Mouse (Mus musculus): ENCODE data around the gene Slc25a19. TPM values are rescaled to one million over a fixed set of nuclear protein-coding genes. Genes with fewer than 3 reads are reported as not detected.

The Slc25a19 gene
- total and polyA plus RNA-seq, 2 experiments from 2014 or later = 34.3 to 51.7 TPM

- ATAC-seq = no peak
- 54% methylated on average over 14 of the region's 14 CpGs for WGBS
- no peak for TF ChIP-seq CTCF (IDR thresholded peaks at IDR 0.05; ENCODE audit: low read depth)
- no peaks in the 10 kb centered on the region for H3K9me3 ChIP-seq (ENCODE audit: low read length)
- H3K27me3 ChIP-seq (ENCODE audit: insufficient read depth, low read length) = no peaks in the 10 kb centered on the region
- no peak overlapping the region for H3K9ac ChIP-seq
- peaks cover 23% of the 10 kb centered on the region for H3K36me3 ChIP-seq (ENCODE audit: insufficient read depth)
- H3K27ac ChIP-seq (ENCODE audit: low read depth, low read length) = no peak overlapping the region
- no peak for DNase-seq
- H3K4me1 ChIP-seq (ENCODE audit: insufficient read depth) = no peaks in the 10 kb centered on the region
- H3K4me3 ChIP-seq (ENCODE audit: low read depth, low read length) = no peak overlapping the region
- no peak overlapping the region for H3K4me2 ChIP-seq (ENCODE audit: low read depth)
These were observed 13.0 kb upstream of the Slc25a19 start for GRCm38 (mm10) chr11:115640978-115641663.

GRCm38 (mm10) chr11:115640311-115640828, 12.3 kb upstream of the Slc25a19 start:
- DNase-seq (no peak), ATAC-seq (no peak)
- Histone ChIP-seq H3K27ac (ENCODE audit: low read depth, low read length) (no peak overlapping the region), H3K36me3 (ENCODE audit: insufficient read depth) (peaks cover 17% of the 10 kb centered on the region), H3K9me3 (ENCODE audit: low read length) (no peaks in the 10 kb centered on the region), H3K4me2 (ENCODE audit: low read depth) (no peak overlapping the region), H3K27me3 (ENCODE audit: insufficient read depth, low read length) (no peaks in the 10 kb centered on the region), H3K9ac (no peak overlapping the region), H3K4me1 (ENCODE audit: insufficient read depth) (no peaks in the 10 kb centered on the region), H3K4me3 (ENCODE audit: low read depth, low read length) (no peak overlapping the region)
- WGBS = 87% methylated on average over 3 of the region's 4 CpGs
- TF ChIP-seq CTCF (IDR thresholded peaks at IDR 0.05; ENCODE audit: low read depth) = no peak

GRCm38 (mm10) chr11:115639540-115639939, 11.4 kb upstream of the Slc25a19 start:
- WGBS = 84% methylated on average over 4 of the region's 4 CpGs
- no peaks in the 10 kb centered on the region for H3K27me3 ChIP-seq (ENCODE audit: insufficient read depth, low read length)
- H3K4me1 ChIP-seq (ENCODE audit: insufficient read depth) = no peaks in the 10 kb centered on the region
- H3K27ac ChIP-seq (ENCODE audit: low read depth, low read length) = no peak overlapping the region
- no peaks in the 10 kb centered on the region for H3K9me3 ChIP-seq (ENCODE audit: low read length)
- H3K4me3 ChIP-seq (ENCODE audit: low read depth, low read length) = no peak overlapping the region
- no peak for TF ChIP-seq CTCF (IDR thresholded peaks at IDR 0.05; ENCODE audit: low read depth)
- DNase-seq (no peak), ATAC-seq (no peak)
- no peak overlapping the region for H3K9ac ChIP-seq
- H3K4me2 ChIP-seq (ENCODE audit: low read depth) = no peak overlapping the region
- H3K36me3 ChIP-seq (ENCODE audit: insufficient read depth) = peaks cover 10% of the 10 kb centered on the region

GRCm38 (mm10) chr11:115638498-115639409, 10.7 kb upstream of the Slc25a19 start:
- no peaks in the 10 kb centered on the region for H3K4me1 ChIP-seq (ENCODE audit: insufficient read depth)
- no peaks in the 10 kb centered on the region for H3K9me3 ChIP-seq (ENCODE audit: low read length)
- TF ChIP-seq CTCF (IDR thresholded peaks at IDR 0.05; ENCODE audit: low read depth) = no peak
- no peaks in the 10 kb centered on the region for H3K27me3 ChIP-seq (ENCODE audit: insufficient read depth, low read length)
- no peak overlapping the region for H3K4me3 ChIP-seq (ENCODE audit: low read depth, low read length)
- 85% methylated on average over 5 of the region's 5 CpGs for WGBS
- no peak overlapping the region for H3K9ac ChIP-seq
- DNase-seq (no peak), ATAC-seq (no peak)
- H3K4me2 ChIP-seq (ENCODE audit: low read depth) = no peak overlapping the region
- 0 out of 2 replicates have a peak, but pooled peaks cover 4% of the 10 kb centered on the region for H3K36me3 ChIP-seq (ENCODE audit: insufficient read depth)
- H3K27ac ChIP-seq (ENCODE audit: low read depth, low read length) = no peak overlapping the region

GRCm38 (mm10) chr11:115636960-115637359, 8.9 kb upstream of the Slc25a19 start:
- H3K9ac ChIP-seq = no peak overlapping the region
- no peaks in the 10 kb centered on the region for H3K36me3 ChIP-seq (ENCODE audit: insufficient read depth)
- no peak for TF ChIP-seq CTCF (IDR thresholded peaks at IDR 0.05; ENCODE audit: low read depth)
- no peaks in the 10 kb centered on the region for H3K27me3 ChIP-seq (ENCODE audit: insufficient read depth, low read length)
- ATAC-seq (no peak), DNase-seq (no peak)
- 84% methylated on average over 3 of the region's 3 CpGs for WGBS
- H3K4me2 ChIP-seq (ENCODE audit: low read depth) = no peak overlapping the region
- H3K9me3 ChIP-seq (ENCODE audit: low read length) = no peaks in the 10 kb centered on the region
- H3K4me1 ChIP-seq (ENCODE audit: insufficient read depth) = no peaks in the 10 kb centered on the region
- H3K4me3 ChIP-seq (ENCODE audit: low read depth, low read length) = no peak overlapping the region
- no peak overlapping the region for H3K27ac ChIP-seq (ENCODE audit: low read depth, low read length)

GRCm38 (mm10) chr11:115635484-115635883, 7.4 kb upstream of the Slc25a19 start:
- Histone ChIP-seq H3K9me3 (ENCODE audit: low read length) (no peaks in the 10 kb centered on the region), H3K4me2 (ENCODE audit: low read depth) (no peak overlapping the region), H3K4me3 (ENCODE audit: low read depth, low read length) (no peak overlapping the region), H3K27me3 (ENCODE audit: insufficient read depth, low read length) (no peaks in the 10 kb centered on the region), H3K9ac (no peak overlapping the region), H3K27ac (ENCODE audit: low read depth, low read length) (no peak overlapping the region), H3K4me1 (ENCODE audit: insufficient read depth) (no peaks in the 10 kb centered on the region), H3K36me3 (ENCODE audit: insufficient read depth) (no peaks in the 10 kb centered on the region)
- TF ChIP-seq CTCF (IDR thresholded peaks at IDR 0.05; ENCODE audit: low read depth) = no peak
- DNase-seq (no peak), ATAC-seq (no peak)
- WGBS = 81% methylated on average over 8 of the region's 8 CpGs

- TF ChIP-seq CTCF (IDR thresholded peaks at IDR 0.05; ENCODE audit: low read depth) = no peak
- ATAC-seq = no peak
- H3K36me3 ChIP-seq (ENCODE audit: insufficient read depth) = no peaks in the 10 kb centered on the region
These were observed 6.9 kb upstream of the Slc25a19 start for GRCm38 (mm10) chr11:115635041-115635440.

More at GRCm38 (mm10) chr11:115635041-115635440, 6.9 kb upstream of the Slc25a19 start:
- WGBS = 84% methylated on average over 8 of the region's 8 CpGs
- H3K9me3 ChIP-seq (ENCODE audit: low read length) = no peaks in the 10 kb centered on the region
- H3K27ac ChIP-seq (ENCODE audit: low read depth, low read length) = no peak overlapping the region
- no peak overlapping the region for H3K9ac ChIP-seq
- H3K4me1 ChIP-seq (ENCODE audit: insufficient read depth) = no peaks in the 10 kb centered on the region
- H3K4me2 ChIP-seq (ENCODE audit: low read depth) = no peak overlapping the region
- no peak for DNase-seq
- no peak overlapping the region for H3K4me3 ChIP-seq (ENCODE audit: low read depth, low read length)
- H3K27me3 ChIP-seq (ENCODE audit: insufficient read depth, low read length) = no peaks in the 10 kb centered on the region

Measured in forebrain, postnatal 0 days (tissue).